Mouse (Mus musculus) brain, embryonic 14.5 days (tissue): ENCODE data around the gene Trmt10b.

ENCODE experiments used
- CTCF ChIP-seq: fragments of 200-500 bp; IDR thresholded peaks from 2 replicates; pipeline ENCODE4 v1.5.1; 2012; ENCODE audit warnings: inconsistent platforms, mild to moderate bottlenecking, moderate library complexity, borderline replicate concordance; ENCODE audit not compliant: insufficient read depth, insufficient read length; ENCODE audit errors: extremely low read depth
- POLR2A ChIP-seq: fragments of 200-500 bp; IDR thresholded peaks from 2 replicates; pipeline ENCODE4 v1.6.1; 2012; ENCODE audit warnings: mild to moderate bottlenecking, inconsistent platforms, borderline replicate concordance; ENCODE audit not compliant: poor library complexity, insufficient read depth, insufficient read length, severe bottlenecking; ENCODE audit errors: extremely low read depth

- TF ChIP-seq CTCF: no peak
- TF ChIP-seq POLR2A: no peak
Measured at GRCm38 (mm10) chr4:45252861-45253262, 44.1 kb upstream of the Trmt10b start.
